Mouse (Mus musculus) cerebellum, adult 2 months (tissue): Measurements from ENCODE around the gene Shc1. TPM values are rescaled to one million over a fixed set of nuclear protein-coding genes. Genes with fewer than 3 reads are reported as not detected.

Experiments used
- DNase-seq, 2 experiments: peaks; one replicate each; pipeline ENCODE4 v3.0.0; 2021
- H3K27ac ChIP-seq: fragments of 200-500 bp; 2 replicates; pipeline ENCODE4 v1.5.1; 2012; ENCODE audit warnings: low read length, control low read depth, inconsistent platforms; ENCODE audit not compliant: insufficient read depth
- H3K27me3 ChIP-seq: fragments of 200-500 bp; 2 replicates; pipeline ENCODE4 v1.6.1; 2012; ENCODE audit warnings: inconsistent platforms, mild to moderate bottlenecking, low read length, moderate library complexity; ENCODE audit not compliant: control insufficient read depth, insufficient read depth
- H3K4me1 ChIP-seq: fragments of 200-500 bp; 2 replicates; pipeline ENCODE4 v1.6.1; 2011; ENCODE audit warnings: low read length; ENCODE audit not compliant: control insufficient read depth, insufficient read depth
- H3K4me3 ChIP-seq: fragments of 200-500 bp; replicated peaks from 2 replicates; pipeline ENCODE3; 2011; ENCODE audit warnings: mild to moderate bottlenecking, low read depth, low read length, control low read depth; ENCODE audit not compliant: insufficient read depth
- CTCF ChIP-seq: fragments of 200-500 bp; IDR thresholded peaks from 2 replicates; pipeline ENCODE4 v1.5.1; 2011; ENCODE audit warnings: low read depth, mild to moderate bottlenecking, control low read depth, low read length, moderate library complexity, borderline replicate concordance; ENCODE audit not compliant: insufficient read depth
- POLR2A ChIP-seq: fragments of 200-500 bp; IDR thresholded peaks from 2 replicates; pipeline ENCODE4 v1.6.1; 2011; ENCODE audit warnings: low read length, control low read depth, borderline replicate concordance; ENCODE audit not compliant: insufficient read depth
- WGBS: fragments of 180-500 bp; shearing (Covaris S2); methylation state at CpG from one replicate; pipeline ENCODE4 v1.1.7; 2018; 5-methylcytosine and 5-hydroxymethylcytosine counted together
- polyA plus RNA-seq: library from polyadenylated mRNA; depleted of rRNA; stranded (reverse); fragments of >200 nt; gene quantifications from 2 replicates; pipeline ENCODE4 v1.2.3, GENCODE M21; 2012

Shc1 gene
- polyA plus RNA-seq, 1 experiment, result 15.9 TPM

- no peaks in the 10 kb centered on the region for H3K27me3 ChIP-seq
- H3K4me3 ChIP-seq, result peak overlapping the region; percentile 98
- H3K4me1 ChIP-seq, result peaks cover 26% of the 10 kb centered on the region
- no peak for TF ChIP-seq POLR2A
- no peak for TF ChIP-seq CTCF
- peak overlapping the region; percentile 93 for H3K27ac ChIP-seq
- WGBS, result 1% methylated on average over 56 of the region's 56 CpGs
- peak; percentile 71 to 73 for DNase-seq
Measured at GRCm38 (mm10) chr3:89391663-89392511, 26.4 kb upstream of the Shc1 start.

- WGBS, result 0% methylated on average over 23 of the region's 24 CpGs
- peak overlapping the region; percentile 86 for H3K27ac ChIP-seq
- peaks cover 17% of the 10 kb centered on the region for H3K4me1 ChIP-seq
Measured at GRCm38 (mm10) chr3:89392871-89393311, 25.4 kb upstream of the Shc1 start.

GRCm38 (mm10) chr3:89393605-89394004 lies 24.6 kb upstream of the Shc1 start:
- H3K27ac ChIP-seq, result peak overlapping the region; percentile 96
- peaks cover 11% of the 10 kb centered on the region for H3K4me1 ChIP-seq
- peak overlapping the region; percentile 97 for H3K4me3 ChIP-seq
- no peaks in the 10 kb centered on the region for H3K27me3 ChIP-seq
- DNase-seq, result peak; percentile 99
- TF ChIP-seq POLR2A (peak; percentile 83), CTCF (no peak)
- under 1% methylated on average over 15 of the region's 15 CpGs for WGBS

More at GRCm38 (mm10) chr3:89392871-89393311, 25.4 kb upstream of the Shc1 start:
- Histone ChIP-seq H3K27me3 (no peaks in the 10 kb centered on the region), H3K4me3 (peak overlapping the region; percentile 98)
- peak; percentile 58 to 59 for DNase-seq
- no peak for TF ChIP-seq POLR2A

- no peaks in the 10 kb centered on the region for H3K27me3 ChIP-seq
- under 1% methylated on average over 40 of the region's 42 CpGs for WGBS
Measured at GRCm38 (mm10) chr3:89394006-89394893, 24.0 kb upstream of the Shc1 start, which contains the start of gene Zbtb7b. Gene Zbtb7b, minus strand, starts transcription at chr3:89394776.

GRCm38 (mm10) chr3:89394894-89395256 lies 23.4 kb upstream of the Shc1 start:
- peak overlapping the region; percentile 97 for H3K4me3 ChIP-seq
- under 1% methylated on average over 10 of the region's 12 CpGs for WGBS
- peak overlapping the region; percentile 96 for H3K27ac ChIP-seq
- DNase-seq, result peak in 1 of 2 experiments; percentile 90
- H3K4me1 ChIP-seq, result peaks cover 8% of the 10 kb centered on the region
- H3K27me3 ChIP-seq, result no peaks in the 10 kb centered on the region
- peak; percentile 63; the same call in 1 of the 2 replicates for TF ChIP-seq POLR2A
- no peak for TF ChIP-seq CTCF

More at GRCm38 (mm10) chr3:89394006-89394893, 24.0 kb upstream of the Shc1 start, which contains the start of gene Zbtb7b:
- peak within 1 kb of the TSS; percentile 97 for H3K4me3 ChIP-seq
- H3K4me1 ChIP-seq, result peaks cover 9% of the 10 kb centered on the region
- no peak for TF ChIP-seq CTCF
- TF ChIP-seq POLR2A, result peak; percentile 18; the same call in 1 of the 2 replicates
- peak; percentile 89 to 91 for DNase-seq
- H3K27ac ChIP-seq, result peak within 1 kb of the TSS; percentile 96

- Histone ChIP-seq H3K27me3 (no peaks in the 10 kb centered on the region), H3K27ac (peak overlapping the region; percentile 0; the same call in 1 of the 2 replicates), H3K4me1 (peaks cover 5% of the 10 kb centered on the region), H3K4me3 (peak overlapping the region; percentile 97)
- DNase-seq, result peak; percentile 30 to 40
- WGBS, result 7% methylated on average over 10 of the region's 10 CpGs
- TF ChIP-seq CTCF (no peak), POLR2A (no peak)
Measured at GRCm38 (mm10) chr3:89395419-89395805, 22.8 kb upstream of the Shc1 start.
